Mouse (Mus musculus): ENCODE results near the gene Tcf7l1.

Gene Tcf7l1

GRCm38 (mm10) chr6:72659717-72660390 lies 129.2 kb downstream of the Tcf7l1 start:
- no peak for DNase-seq (ENCODE audit: low read depth, low spot score)
- H3K27me3 ChIP-seq (ENCODE audit: control insufficient read depth, insufficient read depth, low read length, poor library complexity, severe bottlenecking): no peaks in the 10 kb centered on the region
- H3K36me3 ChIP-seq (ENCODE audit: control insufficient read depth, insufficient read depth, low read length, poor library complexity, severe bottlenecking): no peaks in the 10 kb centered on the region

DNA sequence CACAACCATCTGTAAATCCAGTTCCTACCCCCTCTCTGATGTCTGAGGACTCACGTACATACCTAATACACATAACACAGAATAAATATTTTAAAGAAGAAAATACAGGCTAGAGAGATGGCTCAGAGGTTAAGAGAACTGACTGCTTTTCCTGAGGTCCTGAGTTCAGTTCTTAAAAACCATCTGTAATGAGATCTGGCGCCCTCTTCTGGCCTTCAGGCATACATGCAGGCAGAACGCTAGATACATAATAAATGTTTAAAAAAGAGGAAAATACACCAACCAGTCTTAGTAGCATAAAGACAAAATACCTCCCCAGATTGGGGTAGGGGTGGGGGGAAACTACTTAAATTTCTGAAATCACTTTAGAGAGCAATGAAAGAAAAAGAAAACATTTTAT lies 131.0 kb downstream of the Tcf7l1 start:
- H3K27me3 ChIP-seq (ENCODE audit: control insufficient read depth, insufficient read depth, low read length, poor library complexity, severe bottlenecking): no peaks in the 10 kb centered on the region
- peak; percentile 61 for DNase-seq (ENCODE audit: low read depth, low spot score)
- no peaks in the 10 kb centered on the region for H3K36me3 ChIP-seq (ENCODE audit: control insufficient read depth, insufficient read depth, low read length, poor library complexity, severe bottlenecking)

DNA sequence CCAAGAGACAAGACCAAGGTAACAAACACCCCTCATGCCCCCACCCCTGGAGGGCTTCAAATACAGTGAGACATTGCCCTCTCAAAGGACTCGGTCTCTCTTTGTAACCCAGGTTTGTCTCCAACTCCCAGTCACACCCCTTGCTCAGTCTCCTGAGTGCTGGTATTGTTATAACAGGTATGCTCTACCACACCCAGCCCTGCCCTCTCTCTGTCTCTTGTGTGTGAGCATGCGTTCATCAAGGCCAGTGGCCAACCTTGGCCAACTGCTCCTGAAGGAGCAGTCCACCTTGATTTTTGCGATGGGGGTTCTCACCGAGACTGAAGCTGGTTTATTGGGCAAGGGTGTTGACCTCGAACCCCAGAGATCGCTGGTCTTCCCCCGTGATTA lies 133.0 kb downstream of the Tcf7l1 start:
- Histone ChIP-seq H3K27me3 (ENCODE audit: control insufficient read depth, insufficient read depth, low read length, poor library complexity, severe bottlenecking) (no peaks in the 10 kb centered on the region), H3K36me3 (ENCODE audit: control insufficient read depth, insufficient read depth, low read length, poor library complexity, severe bottlenecking) (no peaks in the 10 kb centered on the region)
- no peak for DNase-seq (ENCODE audit: low read depth, low spot score)

DNA sequence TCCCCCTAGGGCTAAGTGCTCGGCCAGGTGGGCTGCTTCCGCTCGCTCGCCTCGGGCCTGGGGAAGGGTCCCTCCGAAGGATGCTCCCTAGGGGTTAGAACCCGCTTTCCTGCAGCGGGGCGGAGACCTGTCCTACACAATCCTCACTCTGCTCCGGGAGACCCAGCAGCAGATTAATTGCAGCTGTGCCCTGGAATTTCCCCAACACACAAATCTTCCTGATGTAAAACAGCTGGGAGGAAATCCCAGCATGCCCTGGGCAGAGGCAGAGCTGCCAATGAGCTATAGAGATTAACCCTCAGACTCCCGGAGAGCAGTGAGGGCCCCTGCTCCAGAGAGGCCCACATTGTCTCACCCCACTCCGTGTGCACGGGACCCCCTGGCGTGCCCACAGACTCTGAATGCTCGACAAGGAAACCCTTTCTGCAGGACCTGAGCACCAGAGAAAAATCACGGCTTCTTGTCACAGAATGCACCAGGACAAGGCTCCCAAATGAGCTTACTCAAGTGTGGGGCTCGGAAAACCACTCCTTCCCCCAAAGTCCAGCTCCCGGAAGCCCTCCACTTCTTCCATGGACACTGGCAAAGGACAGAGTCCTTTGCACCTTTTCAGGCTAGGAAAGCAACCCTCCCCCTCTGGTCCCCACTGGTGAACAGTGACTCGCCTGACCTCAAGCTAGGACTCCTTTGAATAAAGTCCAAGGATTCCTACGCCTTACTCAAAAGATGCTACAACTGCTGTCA lies 133.6 kb downstream of the Tcf7l1 start:
- H3K36me3 ChIP-seq (ENCODE audit: control insufficient read depth, insufficient read depth, low read length, poor library complexity, severe bottlenecking): no peaks in the 10 kb centered on the region
- DNase-seq (ENCODE audit: low read depth, low spot score): no peak

DNA sequence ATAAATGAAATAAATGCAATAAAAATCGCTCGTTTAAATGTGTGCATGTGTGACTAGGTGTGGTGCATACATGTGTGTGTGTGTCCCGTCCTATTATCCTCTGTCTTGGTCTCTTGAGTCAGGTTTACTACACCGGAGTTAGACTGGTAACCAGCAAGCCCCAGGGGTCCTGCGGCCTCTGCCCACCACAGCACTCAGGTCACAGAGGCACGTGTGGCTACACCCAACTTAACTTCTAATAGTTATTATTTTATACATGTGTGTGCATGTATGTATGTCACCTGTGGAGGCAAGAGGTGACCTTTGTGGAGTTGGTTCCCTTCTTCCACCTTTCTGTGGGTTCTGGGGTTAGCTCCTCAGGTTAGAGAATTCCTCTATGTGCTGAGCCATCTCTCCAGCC lies 134.7 kb downstream of the Tcf7l1 start:
- Histone ChIP-seq H3K36me3 (ENCODE audit: control insufficient read depth, insufficient read depth, low read length, poor library complexity, severe bottlenecking) (no peaks in the 10 kb centered on the region), H3K27me3 (ENCODE audit: control insufficient read depth, insufficient read depth, low read length, poor library complexity, severe bottlenecking) (no peaks in the 10 kb centered on the region)
- no peak for DNase-seq (ENCODE audit: low read depth, low spot score)

More for the DNA sequence above, 133.6 kb downstream of the Tcf7l1 start:
- H3K27me3 ChIP-seq (ENCODE audit: control insufficient read depth, insufficient read depth, low read length, poor library complexity, severe bottlenecking): no peaks in the 10 kb centered on the region

GRCm38 (mm10) chr6:72653419-72653818 lies 135.6 kb downstream of the Tcf7l1 start:
- no peak for DNase-seq (ENCODE audit: low read depth, low spot score)
- Histone ChIP-seq H3K27me3 (ENCODE audit: control insufficient read depth, insufficient read depth, low read length, poor library complexity, severe bottlenecking) (no peaks in the 10 kb centered on the region), H3K36me3 (ENCODE audit: control insufficient read depth, insufficient read depth, low read length, poor library complexity, severe bottlenecking) (no peaks in the 10 kb centered on the region)

GRCm38 (mm10) chr6:72650338-72650851 lies 138.7 kb downstream of the Tcf7l1 start:
- Histone ChIP-seq H3K36me3 (ENCODE audit: control insufficient read depth, insufficient read depth, low read length, poor library complexity, severe bottlenecking) (no peaks in the 10 kb centered on the region), H3K27me3 (ENCODE audit: control insufficient read depth, insufficient read depth, low read length, poor library complexity, severe bottlenecking) (no peaks in the 10 kb centered on the region)
- DNase-seq (ENCODE audit: low read depth, low spot score): no peak

GRCm38 (mm10) chr6:72648002-72648595 lies 141.0 kb downstream of the Tcf7l1 start:
- no peak for DNase-seq (ENCODE audit: low read depth, low spot score)
- Histone ChIP-seq H3K36me3 (ENCODE audit: control insufficient read depth, insufficient read depth, low read length, poor library complexity, severe bottlenecking) (no peaks in the 10 kb centered on the region), H3K27me3 (ENCODE audit: control insufficient read depth, insufficient read depth, low read length, poor library complexity, severe bottlenecking) (no peaks in the 10 kb centered on the region)

- peak; percentile 74 for DNase-seq (ENCODE audit: low read depth, low spot score)
- H3K27me3 ChIP-seq (ENCODE audit: control insufficient read depth, insufficient read depth, low read length, poor library complexity, severe bottlenecking): no peaks in the 10 kb centered on the region
Observed at GRCm38 (mm10) chr6:72647383-72647820, 141.7 kb downstream of the Tcf7l1 start.

GRCm38 (mm10) chr6:72645364-72645763 lies 143.7 kb downstream of the Tcf7l1 start:
- DNase-seq (ENCODE audit: low read depth, low spot score): no peak
- H3K27me3 ChIP-seq (ENCODE audit: control insufficient read depth, insufficient read depth, low read length, poor library complexity, severe bottlenecking): no peaks in the 10 kb centered on the region
- no peaks in the 10 kb centered on the region for H3K36me3 ChIP-seq (ENCODE audit: control insufficient read depth, insufficient read depth, low read length, poor library complexity, severe bottlenecking)

More at GRCm38 (mm10) chr6:72647383-72647820, 141.7 kb downstream of the Tcf7l1 start:
- H3K36me3 ChIP-seq (ENCODE audit: control insufficient read depth, insufficient read depth, low read length, poor library complexity, severe bottlenecking): no peaks in the 10 kb centered on the region

DNA sequence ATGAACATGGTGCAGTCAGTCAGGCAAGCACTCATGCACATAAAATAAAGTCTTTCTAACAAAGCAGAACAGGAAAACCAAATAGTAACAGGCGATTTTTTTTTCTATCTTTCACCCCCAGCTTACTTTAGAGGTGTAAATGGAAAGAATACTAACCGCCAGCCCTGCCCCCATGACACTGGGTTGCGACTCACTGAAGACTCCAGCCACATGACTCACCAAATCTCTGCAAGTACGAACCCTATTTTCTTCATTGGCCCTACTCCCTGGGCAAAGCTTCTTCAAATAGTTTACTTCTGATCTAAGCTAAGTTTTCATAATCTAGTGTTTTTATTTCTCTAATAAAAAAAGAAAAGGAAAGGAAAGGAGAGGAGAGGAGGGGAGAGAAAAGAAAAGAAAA lies 144.5 kb downstream of the Tcf7l1 start:
- DNase-seq (ENCODE audit: low read depth, low spot score): no peak
- no peaks in the 10 kb centered on the region for H3K27me3 ChIP-seq (ENCODE audit: control insufficient read depth, insufficient read depth, low read length, poor library complexity, severe bottlenecking)

GRCm38 (mm10) chr6:72641218-72641954 lies 147.7 kb downstream of the Tcf7l1 start:
- H3K27me3 ChIP-seq (ENCODE audit: control insufficient read depth, insufficient read depth, low read length, poor library complexity, severe bottlenecking): no peaks in the 10 kb centered on the region
- no peak for DNase-seq (ENCODE audit: low read depth, low spot score)

More for the DNA sequence above, 144.5 kb downstream of the Tcf7l1 start:
- no peaks in the 10 kb centered on the region for H3K36me3 ChIP-seq (ENCODE audit: control insufficient read depth, insufficient read depth, low read length, poor library complexity, severe bottlenecking)

GRCm38 (mm10) chr6:72636940-72637339 lies 152.1 kb downstream of the Tcf7l1 start:
- Histone ChIP-seq H3K36me3 (ENCODE audit: control insufficient read depth, insufficient read depth, low read length, poor library complexity, severe bottlenecking) (no peaks in the 10 kb centered on the region), H3K27me3 (ENCODE audit: control insufficient read depth, insufficient read depth, low read length, poor library complexity, severe bottlenecking) (peaks cover 2% of the 10 kb centered on the region; the same call in 1 of the 2 replicates)
- DNase-seq (ENCODE audit: low read depth, low spot score): peak; percentile 18

More at GRCm38 (mm10) chr6:72641218-72641954, 147.7 kb downstream of the Tcf7l1 start:
- H3K36me3 ChIP-seq (ENCODE audit: control insufficient read depth, insufficient read depth, low read length, poor library complexity, severe bottlenecking): no peaks in the 10 kb centered on the region

- no peaks in the 10 kb centered on the region for H3K36me3 ChIP-seq (ENCODE audit: control insufficient read depth, insufficient read depth, low read length, poor library complexity, severe bottlenecking)
- peak; percentile 71 for DNase-seq (ENCODE audit: low read depth, low spot score)
Observed at GRCm38 (mm10) chr6:72635760-72636431, 153.2 kb downstream of the Tcf7l1 start.

More at GRCm38 (mm10) chr6:72635760-72636431, 153.2 kb downstream of the Tcf7l1 start:
- peaks cover 2% of the 10 kb centered on the region; the same call in 1 of the 2 replicates for H3K27me3 ChIP-seq (ENCODE audit: control insufficient read depth, insufficient read depth, low read length, poor library complexity, severe bottlenecking)

All from splenic B cell, adult 2 months (primary cell).